ENCODE assay signal across 26 mouse cellular contexts in the genomic region with DNA sequence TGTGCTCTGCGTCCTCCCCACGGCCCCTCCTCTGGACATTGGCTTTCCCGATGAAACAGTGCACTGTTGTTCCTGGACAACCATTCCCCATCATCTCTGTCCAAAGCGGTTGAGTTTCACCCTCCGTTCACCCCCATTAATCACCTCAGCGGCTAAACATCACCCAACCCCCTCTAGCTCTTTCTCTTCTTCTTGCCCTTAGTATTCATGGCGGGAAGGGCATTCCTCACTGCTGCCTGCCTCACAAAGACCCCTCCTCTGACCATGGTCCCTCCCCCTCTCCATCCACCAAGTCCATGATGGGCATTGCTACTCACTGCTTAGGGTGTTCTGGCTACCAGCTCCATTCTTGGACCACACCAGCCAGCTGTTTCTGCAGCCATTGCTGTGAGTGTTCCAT. TPM values are rescaled to one million over a fixed set of nuclear protein-coding genes. Genes with fewer than 3 reads are reported as not detected.
A peak's percentile ranks its signal among the peaks of the same experiment; 100 is the strongest.
DNase-seq lines count a peak whose midpoint lies in the region; ATAC-seq and TF ChIP-seq lines count a peak whose summit lies in the region.
"Had no signal": no experiment of that assay in that cellular context is flagged by ENCODE, and none has a peak within 500 bp of the region (broad histone marks: within the 10 kb centered on the region; RNA-seq: fewer than 3 reads in every experiment).

No protein-coding gene starts in this region.

- H3K27me3 ChIP-seq in intestine, embryonic 14.5 days (replicated peaks; ENCODE audit: control insufficient read depth, insufficient read depth, low read length): 0 out of 2 replicates have a peak, but pooled peaks cover 4% of the 10 kb centered on the region
- peaks cover 52% of the 10 kb centered on the region for H3K27me3 ChIP-seq in intestine, postnatal 0 days (replicated peaks; ENCODE audit: control insufficient read depth, insufficient read depth, low read length)
- H3K27me3 ChIP-seq in hindbrain, postnatal 0 days (ENCODE audit: insufficient read depth, low read length): peaks cover 80% of the 10 kb centered on the region
- H3K27me3 ChIP-seq in neural tube, embryonic 14.5 days (ENCODE audit: control insufficient read depth, insufficient read depth, low read length): no peaks in the 10 kb centered on the region

- peaks cover 46% of the 10 kb centered on the region for H3K4me1 ChIP-seq in intestine, embryonic 14.5 days (replicated peaks; ENCODE audit: control insufficient read depth, insufficient read depth, low read length)
- no peaks in the 10 kb centered on the region for H3K4me1 ChIP-seq in intestine, postnatal 0 days (replicated peaks; ENCODE audit: control insufficient read depth, insufficient read depth, low read length)
- H3K4me1 ChIP-seq in hindbrain, postnatal 0 days (ENCODE audit: insufficient read depth, low read length): no peaks in the 10 kb centered on the region
- H3K4me1 ChIP-seq in neural tube, embryonic 14.5 days (ENCODE audit: control insufficient read depth, insufficient read depth, low read length): peaks cover 57% of the 10 kb centered on the region
- H3K4me1 ChIP-seq: embryonic facial prominence, embryonic 12.5 days had no signal

- no peak for TF ChIP-seq CTCF in intestine, postnatal 0 days (IDR thresholded peaks at IDR 0.05; ENCODE audit: low read depth)
- TF ChIP-seq CTCF in hindbrain, postnatal 0 days (IDR thresholded peaks at IDR 0.05; ENCODE audit: low read depth): no peak

- DNase-seq in intestine, embryonic 14.5 days (ENCODE audit: low spot score): no peak
- DNase-seq in embryo, embryonic 10.5 days (ENCODE audit: low spot score): peak; percentile 85
- DNase-seq in hindbrain, postnatal 0 days (ENCODE audit: low spot score): no peak
- no peak for DNase-seq in cerebellum, postnatal 25 days
- DNase-seq: adrenal gland, postnatal 10 days; cerebellum, adult 11 months; cerebellum, postnatal 14 days; gastrocnemius, postnatal 25 days; heart, adult 2 months; heart, postnatal 36 days; kidney, adult 18-20 months; right cerebral cortex, postnatal 4 days had no signal

- H3K4me2 ChIP-seq in intestine, embryonic 14.5 days (ENCODE audit: low read length): no peak overlapping the region
- H3K4me2 ChIP-seq in intestine, postnatal 0 days (replicated peaks; ENCODE audit: low read depth): no peak overlapping the region
- H3K4me2 ChIP-seq in hindbrain, postnatal 0 days (ENCODE audit: low read depth, low read length): no peak overlapping the region
- H3K4me2 ChIP-seq in neural tube, embryonic 14.5 days (ENCODE audit: low read depth, low read length): no peak overlapping the region
- H3K4me2 ChIP-seq: embryonic facial prominence, embryonic 12.5 days; limb, embryonic 13.5 days; lung, embryonic 15.5 days; midbrain, embryonic 12.5 days had no signal

- no peak overlapping the region for H3K4me3 ChIP-seq in intestine, embryonic 14.5 days (ENCODE audit: low read depth, low read length)
- no peak overlapping the region for H3K4me3 ChIP-seq in intestine, postnatal 0 days (ENCODE audit: low read depth, low read length)
- H3K4me3 ChIP-seq in hindbrain, postnatal 0 days (ENCODE audit: low read length): no peak overlapping the region
- no peak overlapping the region for H3K4me3 ChIP-seq in neural tube, embryonic 14.5 days (ENCODE audit: low read depth, low read length)
- H3K4me3 ChIP-seq: embryonic facial prominence, embryonic 12.5 days; heart, adult 2 months; limb, embryonic 13.5 days; lung, embryonic 15.5 days; midbrain, embryonic 12.5 days had no signal

- ATAC-seq in intestine, embryonic 14.5 days (replicated peaks; ENCODE audit: low FRiP score, low TSS enrichment, low read depth): 0 out of 2 replicates have a peak, but pooled peaks have one; percentile 36
- ATAC-seq in intestine, postnatal 0 days: no peak
- 0 out of 2 replicates have a peak, but pooled peaks have one; percentile 24 for ATAC-seq in hindbrain, postnatal 0 days
- ATAC-seq in neural tube, embryonic 14.5 days (ENCODE audit: low read depth): peak; percentile 49; the same call in 1 of the 2 replicates
- no peak for ATAC-seq in megakaryocyte progenitor cell, adult 5-6 weeks (replicated peaks; ENCODE audit: poor library complexity)
- ATAC-seq: activated CD4-positive, CD25-positive, alpha-beta regulatory T cell, adult 4 months; CD4-positive, CD25-positive, alpha-beta regulatory T cell, adult 4 months; forebrain, embryonic 14.5 days had no signal

- 14% methylated on average over 7 of the region's 7 CpGs for WGBS in intestine, embryonic 14.5 days
- WGBS in intestine, postnatal 0 days: 40% methylated on average over 7 of the region's 7 CpGs
- WGBS in hindbrain, postnatal 0 days: 45% methylated on average over 7 of the region's 7 CpGs
- 4% methylated on average over 7 of the region's 7 CpGs for WGBS in neural tube, embryonic 14.5 days

- H3K9ac ChIP-seq in intestine, embryonic 14.5 days (ENCODE audit: low read length): no peak overlapping the region
- H3K9ac ChIP-seq in intestine, postnatal 0 days (ENCODE audit: low read depth, low read length): no peak overlapping the region
- H3K9ac ChIP-seq in hindbrain, postnatal 0 days (replicated peaks; ENCODE audit: low read length): no peak overlapping the region
- no peak overlapping the region for H3K9ac ChIP-seq in neural tube, embryonic 14.5 days (replicated peaks; ENCODE audit: low read depth, low read length)
- H3K9ac ChIP-seq: embryonic facial prominence, embryonic 12.5 days; limb, embryonic 13.5 days; liver, embryonic 14.5 days; lung, embryonic 15.5 days; midbrain, embryonic 12.5 days had no signal

- no peak overlapping the region for H3K27ac ChIP-seq in intestine, embryonic 14.5 days (ENCODE audit: low read depth)
- H3K27ac ChIP-seq in intestine, postnatal 0 days (ENCODE audit: low read depth, low read length): no peak overlapping the region
- no peak overlapping the region for H3K27ac ChIP-seq in hindbrain, postnatal 0 days
- peak overlapping the region; percentile 16; the same call in 1 of the 2 replicates for H3K27ac ChIP-seq in neural tube, embryonic 14.5 days (ENCODE audit: low read depth, low read length)
- H3K27ac ChIP-seq: embryonic facial prominence, embryonic 12.5 days; heart, adult 2 months; limb, embryonic 13.5 days; liver, embryonic 14.5 days; lung, embryonic 15.5 days; macrophage; midbrain, embryonic 12.5 days; stomach, postnatal 0 days had no signal

- no peaks in the 10 kb centered on the region for H3K9me3 ChIP-seq in intestine, embryonic 14.5 days (ENCODE audit: control insufficient read depth, low read length)
- no peaks in the 10 kb centered on the region for H3K9me3 ChIP-seq in intestine, postnatal 0 days (ENCODE audit: control insufficient read depth)
- no peaks in the 10 kb centered on the region for H3K9me3 ChIP-seq in hindbrain, postnatal 0 days (ENCODE audit: low read length)
- no peaks in the 10 kb centered on the region for H3K9me3 ChIP-seq in neural tube, embryonic 14.5 days (ENCODE audit: control insufficient read depth, low read length)
- H3K9me3 ChIP-seq: embryonic facial prominence, embryonic 12.5 days; limb, embryonic 13.5 days; lung, embryonic 15.5 days; midbrain, embryonic 12.5 days had no signal

- H3K36me3 ChIP-seq in intestine, embryonic 14.5 days (ENCODE audit: control insufficient read depth, insufficient read depth, low read length): no peaks in the 10 kb centered on the region
- no peaks in the 10 kb centered on the region for H3K36me3 ChIP-seq in intestine, postnatal 0 days (ENCODE audit: control insufficient read depth, insufficient read depth)
- H3K36me3 ChIP-seq in hindbrain, postnatal 0 days (ENCODE audit: insufficient read depth, low read length): no peaks in the 10 kb centered on the region
- H3K36me3 ChIP-seq in neural tube, embryonic 14.5 days (ENCODE audit: control insufficient read depth, insufficient read depth, low read length): no peaks in the 10 kb centered on the region
- H3K36me3 ChIP-seq: embryonic facial prominence, embryonic 12.5 days; limb, embryonic 13.5 days; lung, embryonic 15.5 days; midbrain, embryonic 12.5 days had no signal

RNA-seq across cellular contexts. Expression of a gene that starts 46.9 kb away (rescaled TPM):
- 14.6 and 15.6 TPM in 2 replicates for polyA plus RNA-seq in intestine, embryonic 14.5 days (2014; fragmentation: Nextera tagmentation; extraction: Ambion mirVana)
- polyA plus RNA-seq in intestine, postnatal 0 days (2015; fragmentation: Nextera tagmentation; extraction: Ambion mirVana): 4.8 and 5.2 TPM in 2 replicates
- total RNA-seq in hindbrain, postnatal 0 days (2014; rRNA removed): 12.5 and 13.1 TPM in 2 replicates
- polyA plus RNA-seq in hindbrain, postnatal 0 days (2015; fragmentation: Nextera tagmentation; extraction: Ambion mirVana): 33.0 and 35.4 TPM in 2 replicates
- 19.0 and 24.0 TPM in 2 replicates for polyA plus RNA-seq in neural tube, embryonic 14.5 days (2014; fragmentation: Nextera tagmentation; extraction: Ambion mirVana)
- not detected in 2 replicates for total RNA-seq in megakaryocyte progenitor cell, adult 5-6 weeks (2015)
- not detected in 2 replicates for total RNA-seq in megakaryocyte progenitor cell, adult 5-6 weeks (2017)
- total RNA-seq: heart, adult 2 months; heart, postnatal 36 days; layer of hippocampus, postnatal 14 days had no signal
- polyA plus RNA-seq: activated CD4-positive, CD25-positive, alpha-beta regulatory T cell, adult 4 months; CD4-positive, CD25-positive, alpha-beta regulatory T cell, adult 4 months; forebrain, embryonic 14.5 days; macrophage had no signal

Comparison
In these comparisons a context has a peak if more than half of its experiments do, and no peak if none do; other contexts are left out.
1. ATAC-seq: peak in intestine, embryonic 14.5 days (single experiment), hindbrain, postnatal 0 days (single experiment) and neural tube, embryonic 14.5 days (single experiment); none in intestine, postnatal 0 days (single experiment) and megakaryocyte progenitor cell, adult 5-6 weeks (single experiment).